Mouse (Mus musculus) kidney, postnatal 0 days (tissue): ENCODE data around the gene Ckb. TPM values are rescaled to one million over a fixed set of nuclear protein-coding genes. Genes with fewer than 3 reads are reported as not detected.
A peak's percentile ranks its signal among the peaks of the same experiment; 100 is the strongest.
"Not testable (repeated sequence)": the region's sequence is repeated elsewhere in the genome, so short reads cannot be mapped to it uniquely, and the experiment has no call there.

Source experiments
- ATAC-seq: fragments of 200-750 bp; cut with Nextera tagmentation; replicated peaks from 2 replicates; pipeline ENCODE4 v1.8.0; 2017; ENCODE audit warnings: low read depth, moderate number of reproducible peaks, moderate TSS enrichment, moderate library complexity; ENCODE audit not compliant: low FRiP score
- DNase-seq: peaks from one replicate; pipeline ENCODE4 v3.0.0-alpha.2; 2016; ENCODE audit warnings: low spot score
- H3K27ac ChIP-seq: fragments of 300-500 bp; sonication (generic); 2 replicates; pipeline ENCODE4 v1.5.1; 2014; ENCODE audit warnings: mild to moderate bottlenecking
- H3K27me3 ChIP-seq: fragments of 300-500 bp; sonication (generic); 2 replicates; pipeline ENCODE4 v1.6.1; 2014; ENCODE audit warnings: low read length, mixed read lengths; ENCODE audit not compliant: insufficient read depth
- H3K36me3 ChIP-seq: fragments of 300-500 bp; sonication (generic); 2 replicates; pipeline ENCODE4 v1.6.1; 2014; ENCODE audit warnings: low read length, mixed read lengths; ENCODE audit not compliant: insufficient read depth
- H3K4me1 ChIP-seq: fragments of 300-500 bp; sonication (generic); replicated peaks from 2 replicates; pipeline ENCODE4 v1.6.1; 2014; ENCODE audit warnings: antibody characterized with exemption, low read length, mixed read lengths; ENCODE audit not compliant: insufficient read depth
- H3K4me2 ChIP-seq: fragments of 300-500 bp; sonication (generic); 2 replicates; pipeline ENCODE4 v1.6.1; 2014; ENCODE audit warnings: mild to moderate bottlenecking, low read length, moderate library complexity, mixed read lengths
- H3K4me3 ChIP-seq: fragments of 300-500 bp; sonication (generic); replicated peaks from 2 replicates; pipeline ENCODE4 v1.5.1; 2014; ENCODE audit warnings: low read depth, low read length
- H3K9ac ChIP-seq: fragments of 300-500 bp; sonication (generic); 2 replicates; pipeline ENCODE4 v1.6.1; 2014; ENCODE audit warnings: low read depth, low read length
- H3K9me3 ChIP-seq: fragments of 300-500 bp; sonication (generic); replicated peaks from 2 replicates; pipeline ENCODE4 v1.6.1; 2016; ENCODE audit warnings: low read length, inconsistent platforms, mixed read lengths
- CTCF ChIP-seq: IDR thresholded peaks from 2 replicates; pipeline ENCODE4 v1.5.1; 2016; ENCODE audit warnings: antibody characterized with exemption, low read depth, mild to moderate bottlenecking, moderate library complexity
- WGBS: fragments of 180-500 bp; shearing (Covaris S2); extraction: QIAGEN DNeasy Blood & Tissue Kit; methylation state at CpG from one replicate; pipeline ENCODE4 v1.1.7; 2014; 5-methylcytosine and 5-hydroxymethylcytosine counted together
- polyA plus RNA-seq: library from polyadenylated mRNA; unstranded; fragments of >200 nt; fragmentation: Nextera tagmentation; extraction: Ambion mirVana; gene quantifications from 2 replicates; pipeline ENCODE4 v1.2.1, GENCODE M21; 2015

The Ckb gene
- 135 and 148 TPM in 2 replicates for polyA plus RNA-seq

DNA sequence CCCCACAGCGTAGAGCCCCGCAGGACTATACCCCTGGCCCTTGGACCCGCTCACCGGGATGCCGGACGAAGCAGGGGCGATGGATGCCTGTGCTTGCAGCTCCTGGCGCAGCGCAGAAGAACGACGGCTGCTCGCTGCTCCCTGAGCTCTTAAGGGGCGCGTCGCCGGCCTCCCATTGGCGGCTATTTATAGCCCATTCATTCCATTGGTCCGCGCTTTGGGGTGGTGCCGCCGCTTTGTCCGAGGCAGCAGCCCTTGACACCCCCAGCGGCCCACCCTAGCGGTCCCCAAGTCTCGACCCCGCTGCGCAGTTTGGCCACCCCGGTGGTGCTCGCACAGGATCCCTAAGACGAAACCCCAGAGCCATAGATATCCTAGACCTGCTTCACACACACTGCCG lies at the start of gene Ckb:
Gene Ckb, minus strand, starts transcription at position 163 of the 400 bp plus-strand sequence.
- TF ChIP-seq CTCF, result no peak
- no peaks in the 10 kb centered on the region for H3K36me3 ChIP-seq
- ATAC-seq (peak; percentile 6; the same call in 1 of the 2 replicates), DNase-seq (peak; percentile 83)
- H3K27me3 ChIP-seq, result peaks cover 17% of the 10 kb centered on the region
- H3K4me2 ChIP-seq, result peak within 1 kb of the TSS; percentile 90
- H3K4me3 ChIP-seq, result peak within 1 kb of the TSS; percentile 46
- H3K27ac ChIP-seq, result 0 out of 2 replicates have a peak within 1 kb of the TSS, but pooled peaks have one; percentile 10
- peaks cover 35% of the 10 kb centered on the region for H3K4me1 ChIP-seq
- no peaks in the 10 kb centered on the region for H3K9me3 ChIP-seq
- WGBS, result under 1% methylated on average over 31 of the region's 31 CpGs
- peak within 1 kb of the TSS; percentile 52 for H3K9ac ChIP-seq

DNA sequence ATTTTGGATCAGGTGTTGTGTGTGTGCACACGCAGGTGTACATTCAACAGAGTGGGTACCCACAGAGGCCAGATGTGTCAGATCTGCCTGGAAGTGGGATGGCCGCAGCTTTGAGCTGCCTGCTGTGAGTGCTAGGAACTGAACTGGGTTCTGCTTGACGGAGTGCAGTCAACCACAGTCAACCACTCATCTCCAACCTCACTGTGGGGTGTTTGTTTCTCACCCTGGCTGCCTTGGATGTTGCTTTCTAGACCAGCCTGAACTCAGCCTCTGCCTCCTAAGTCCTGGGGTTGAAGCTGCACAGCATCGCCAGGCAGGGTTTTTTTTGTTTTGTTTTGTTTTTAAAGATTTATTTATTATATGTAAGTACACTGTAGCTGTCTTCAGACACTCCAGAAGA lies 48.1 kb upstream of the Ckb start:
- no peak overlapping the region for H3K27ac ChIP-seq
- no peak for TF ChIP-seq CTCF
- H3K9ac ChIP-seq, result no peak overlapping the region
- H3K9me3 ChIP-seq, result no peaks in the 10 kb centered on the region
- no peaks in the 10 kb centered on the region for H3K27me3 ChIP-seq
- H3K4me1 ChIP-seq, result peaks cover 10% of the 10 kb centered on the region; the same call in 1 of the 2 replicates
- 0 out of 2 replicates have a peak, but pooled peaks cover 10% of the 10 kb centered on the region for H3K36me3 ChIP-seq
- H3K4me3 ChIP-seq, result no peak overlapping the region
- WGBS, result 83% methylated on average over 4 of the region's 4 CpGs
- no peak for ATAC-seq
- DNase-seq, result no peak
- H3K4me2 ChIP-seq, result no peak overlapping the region

DNA sequence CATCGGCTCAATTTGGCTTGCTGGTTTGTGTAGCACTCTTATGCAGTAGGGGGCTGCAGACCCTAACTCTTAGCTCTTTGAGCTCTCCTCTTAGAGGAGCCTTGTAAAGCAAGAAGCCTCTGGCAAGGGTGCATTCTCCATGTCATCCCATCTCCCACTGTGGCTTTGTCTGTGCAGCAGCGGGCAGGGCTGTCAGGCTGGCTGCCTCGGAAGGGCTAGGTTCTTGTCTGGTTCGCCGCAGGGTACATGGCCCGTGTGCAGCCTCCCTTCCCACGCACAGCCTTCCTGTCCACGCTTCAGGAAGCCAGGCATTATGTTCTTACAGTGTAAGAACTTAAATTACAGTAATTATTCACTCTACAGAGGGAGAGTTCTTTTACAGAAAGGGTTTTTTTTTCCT lies 46.5 kb upstream of the Ckb start:
- Histone ChIP-seq H3K27me3 (no peaks in the 10 kb centered on the region), H3K36me3 (0 out of 2 replicates have a peak, but pooled peaks cover 2% of the 10 kb centered on the region), H3K9ac (no peak overlapping the region), H3K4me1 (peaks cover 13% of the 10 kb centered on the region; the same call in 1 of the 2 replicates), H3K9me3 (no peaks in the 10 kb centered on the region), H3K4me2 (peak overlapping the region; percentile 21; the same call in 1 of the 2 replicates), H3K27ac (peak overlapping the region; percentile 70), H3K4me3 (no peak overlapping the region)
- peak; percentile 81 for DNase-seq
- WGBS, result 21% methylated on average over 8 of the region's 8 CpGs
- peak; percentile 31; the same call in 1 of the 2 replicates for ATAC-seq
- TF ChIP-seq CTCF, result no peak

GRCm38 (mm10) chr12:111716505-111716904 lies 44.4 kb upstream of the Ckb start:
- Histone ChIP-seq H3K9me3 (no peaks in the 10 kb centered on the region), H3K36me3 (no peaks in the 10 kb centered on the region), H3K4me3 (no peak overlapping the region), H3K4me1 (peaks cover 21% of the 10 kb centered on the region), H3K27ac (no peak overlapping the region), H3K27me3 (no peaks in the 10 kb centered on the region), H3K9ac (no peak overlapping the region), H3K4me2 (no peak overlapping the region)
- no peak for ATAC-seq
- no peak for TF ChIP-seq CTCF
- WGBS, result 95% methylated on average over 7 of the region's 7 CpGs
- DNase-seq, result no peak

DNA sequence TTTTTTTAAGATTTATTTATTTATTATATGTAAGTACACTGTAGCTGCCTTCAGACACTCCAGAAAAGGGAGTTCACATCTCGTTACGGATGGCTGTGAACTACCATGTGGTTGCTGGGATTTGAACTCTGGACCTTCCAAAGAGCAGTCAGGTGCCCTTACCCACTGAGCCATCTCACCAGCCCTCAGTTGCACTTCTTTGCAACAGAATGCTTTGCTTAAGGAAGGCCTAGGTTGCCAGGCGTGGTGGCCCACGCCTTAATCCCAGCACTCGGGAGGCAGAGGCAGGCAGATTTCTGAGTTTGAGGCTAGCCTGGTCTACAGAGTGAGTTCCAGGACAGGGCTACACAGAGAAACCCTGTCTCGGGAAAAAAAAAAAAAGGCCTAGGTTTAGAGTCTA lies 41.7 kb upstream of the Ckb start:
- Histone ChIP-seq H3K4me1 (peaks cover 21% of the 10 kb centered on the region), H3K4me3 (peak overlapping the region; percentile 97), H3K4me2 (peak overlapping the region; percentile 84), H3K36me3 (peaks cover 18% of the 10 kb centered on the region)
- not testable (repeated sequence) for ATAC-seq, H3K9me3 ChIP-seq, H3K27ac ChIP-seq, DNase-seq, H3K9ac ChIP-seq, H3K27me3 ChIP-seq
- 63% methylated on average over 6 of the region's 6 CpGs for WGBS

DNA sequence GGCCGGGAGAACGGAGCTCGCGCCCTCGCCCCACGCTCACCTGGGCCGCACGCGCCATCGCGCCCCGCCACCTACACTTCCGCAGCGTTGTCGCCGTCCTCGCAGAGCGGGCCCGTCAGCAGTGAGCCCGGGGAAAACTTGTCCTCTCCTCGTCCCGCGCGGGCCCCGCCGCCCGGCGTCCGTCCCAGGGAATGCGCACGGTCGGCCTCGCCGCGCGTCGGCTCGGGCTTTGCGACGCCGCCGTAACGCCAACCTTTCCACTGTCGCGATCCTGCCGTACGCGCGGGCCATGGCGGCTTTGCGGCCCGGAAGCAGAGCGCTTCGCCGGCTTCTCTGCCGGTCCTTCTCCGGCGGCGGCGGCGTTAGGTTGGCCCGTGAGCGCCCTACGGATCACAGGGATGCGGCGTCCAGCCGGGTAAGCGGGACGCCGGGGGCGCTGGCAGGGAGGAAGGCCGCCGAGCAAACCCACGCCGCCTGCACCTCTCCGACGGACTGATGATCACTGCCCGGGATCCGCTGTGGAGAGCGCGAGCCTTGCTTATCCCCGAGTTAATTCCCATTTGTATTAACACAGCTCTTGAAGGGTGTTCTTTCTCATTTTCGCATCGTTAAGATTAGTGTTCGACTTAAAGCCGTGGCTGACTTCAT lies 41.0 kb upstream of the Ckb start, which contains the start of the genes Bag5 and Apopt1:
Gene Bag5, minus strand, starts transcription at position 254 of the 648 bp plus-strand sequence.
Gene Apopt1, plus strand, starts transcription at position 258 of the 648 bp plus-strand sequence.
- peak; percentile 33; the same call in 1 of the 2 replicates for TF ChIP-seq CTCF
- H3K9me3 ChIP-seq, result no peaks in the 10 kb centered on the region
- ATAC-seq, result peak; percentile 93
- peaks cover 13% of the 10 kb centered on the region for H3K4me1 ChIP-seq
- peaks cover 21% of the 10 kb centered on the region for H3K36me3 ChIP-seq
- H3K4me2 ChIP-seq, result peak within 1 kb of the TSS; percentile 84
- no peaks in the 10 kb centered on the region for H3K27me3 ChIP-seq
- peak within 1 kb of the TSS; percentile 97 for H3K4me3 ChIP-seq
- under 1% methylated on average over 69 of the region's 86 CpGs for whole genome bisulfite sequencing
- peak within 1 kb of the TSS; percentile 85 for H3K27ac ChIP-seq
- DNase-seq, result peak; percentile 97
- peak within 1 kb of the TSS; percentile 96 for H3K9ac ChIP-seq
